Mouse (Mus musculus): ENCODE data around the gene 1700001F09Rik. TPM values are rescaled to one million over a fixed set of nuclear protein-coding genes. Genes with fewer than 3 reads are reported as not detected.

Gene 1700001F09Rik
- polyA plus RNA-seq (2012; rRNA removed) = not detected in 2 replicates

DNA sequence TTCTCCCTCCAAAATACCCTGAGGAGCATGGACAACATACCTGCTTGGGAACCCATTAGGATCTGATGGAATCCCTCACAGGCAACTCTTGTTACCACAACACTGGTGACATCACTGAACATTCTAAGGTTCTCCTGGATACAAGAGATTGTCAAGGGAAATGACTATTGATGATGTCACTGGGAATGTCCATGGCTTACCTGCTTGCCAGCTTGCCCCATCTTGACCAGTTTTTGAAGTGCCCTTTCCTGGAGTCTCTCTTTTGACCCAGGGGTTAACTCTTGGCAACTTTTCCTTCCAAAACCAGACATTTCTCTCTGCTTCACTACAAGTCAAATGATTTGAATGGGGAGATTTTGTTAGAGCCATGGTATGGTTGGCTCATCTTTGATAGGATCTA lies at the start of gene 1700001F09Rik:
TSS of gene 1700001F09Rik (minus strand) at position 101 of the 400 bp plus-strand sequence.

GRCm38 (mm10) chr14:43293503-43293902 lies 54.1 kb downstream of the 1700001F09Rik start, which contains the start of gene Gm8127:
Gene Gm8127, minus strand, starts transcription at chr14:43293832.

Other genes starting within 250 kb of the 1700001F09Rik start
- gene Gm8104, start 247.2 kb downstream of the 1700001F09Rik start, polyA plus RNA-seq (2012; rRNA removed) = not detected in 2 replicates
- not detected in 2 replicates for gene Gm7233, start 167.9 kb downstream of the 1700001F09Rik start, polyA plus RNA-seq (2012; rRNA removed)
- not detected in 2 replicates for gene Gm8122, start 112.5 kb downstream of the 1700001F09Rik start, polyA plus RNA-seq (2012; rRNA removed)
- not detected in 2 replicates for gene Gm8126, start 89.2 kb downstream of the 1700001F09Rik start, polyA plus RNA-seq (2012; rRNA removed)
- gene Gm9732, start 72.8 kb downstream of the 1700001F09Rik start, polyA plus RNA-seq (2012; rRNA removed) = not detected in 2 replicates
- not detected in 2 replicates for gene Gm8127, start 54.0 kb downstream of the 1700001F09Rik start, polyA plus RNA-seq (2012; rRNA removed)
- gene Gm8138, start 68.5 kb upstream of the 1700001F09Rik start, polyA plus RNA-seq (2012; rRNA removed) = not detected in 2 replicates
- not detected in 2 replicates for gene Gm5799, start 195.8 kb upstream of the 1700001F09Rik start, polyA plus RNA-seq (2012; rRNA removed)
- gene Gm17654, start 231.3 kb upstream of the 1700001F09Rik start, polyA plus RNA-seq (2012; rRNA removed) = not detected in 2 replicates

Measured in central nervous system, embryonic 11.5 days (tissue).